Mouse (Mus musculus): Measurements from ENCODE around the gene Slc5a4a.
A peak's percentile ranks its signal among the peaks of the same experiment; 100 is the strongest.

DNA sequence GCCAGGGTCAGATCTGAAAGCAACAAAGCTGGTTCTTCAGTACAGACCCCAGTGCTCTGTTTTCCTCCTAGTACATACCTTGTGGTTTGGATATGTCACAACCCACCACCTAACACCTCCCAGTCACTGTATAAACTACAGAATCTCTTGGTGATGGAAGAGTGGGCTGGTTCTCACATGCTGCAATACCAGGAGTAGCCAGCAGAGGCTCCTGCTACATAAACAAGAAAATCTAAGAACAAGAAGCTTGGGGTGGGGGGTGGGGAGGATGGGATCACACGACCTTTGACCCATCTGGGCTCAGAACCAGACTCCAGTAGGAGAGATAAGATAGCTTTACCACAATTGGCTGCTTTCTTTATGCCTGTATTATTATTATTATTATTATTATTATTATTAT lies 28.5 kb upstream of the Slc5a4a start:
- TF ChIP-seq EP300 (IDR thresholded peaks at IDR 0.05; ENCODE audit: low read length) (no peak), CTCF (conservative IDR thresholded peaks at IDR 0.05 in 1 of 2, IDR thresholded peaks at IDR 0.05 in 1 of 2; ENCODE audit: low read depth in 2 of 2, low read length in 2 of 2) (peak; percentile 73 to 74), MEF2A (IDR thresholded peaks at IDR 0.05; ENCODE audit: borderline replicate concordance, low read depth, low read length) (no peak)

Data from CH12.LX (cell line).